Mouse (Mus musculus): ENCODE measurements around the gene Rexo4.

DNA sequence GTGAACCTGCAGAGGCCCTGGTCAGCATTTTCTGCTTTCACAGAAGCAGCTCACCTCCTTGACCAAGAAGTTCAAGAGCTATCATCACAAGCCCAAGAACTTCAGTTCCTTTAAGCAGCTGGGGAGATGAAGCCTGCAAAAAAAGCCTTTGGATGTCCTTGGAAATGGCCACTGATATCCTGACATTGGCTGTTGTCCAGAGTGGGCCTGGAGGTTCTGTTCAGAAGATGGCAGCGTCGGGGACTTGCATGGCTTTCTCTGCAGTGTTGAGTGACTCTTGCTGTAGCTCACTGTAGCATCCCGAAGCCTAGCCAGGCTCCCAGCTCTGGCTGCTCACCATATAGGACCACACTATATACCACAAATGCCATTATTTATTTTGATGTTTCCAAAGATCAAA, 44.5 kb downstream of the Rexo4 start:
- TF ChIP-seq EP300 (IDR thresholded peaks at IDR 0.05; ENCODE audit: low read depth) (no peak), CTCF (IDR thresholded peaks at IDR 0.05; ENCODE audit: low read depth) (no peak)
